ENCODE assay signal across 8 mouse cellular contexts in genomic region chr10:92721771-92722619, GRCm38 (mm10). TPM values are rescaled to one million over a fixed set of nuclear protein-coding genes. Genes with fewer than 3 reads are reported as not detected.
DNase-seq lines count a peak whose midpoint lies in the region; ATAC-seq lines count a peak whose summit lies in the region.

Nedd1 (minus strand) TSS chr10:92722420.

- DNase-seq in Muller cell, postnatal 12 days (ENCODE audit: inconsistent ontology term): peak; percentile 95
- DNase-seq in cerebellum, adult 9-11 months: peak; percentile 89
- peak; percentile 79 to 90 for DNase-seq in frontal cortex, postnatal 10 days (ENCODE audit: low spot score in 2 of 2)
- peak; percentile 85 to 89 for DNase-seq in layer of hippocampus, postnatal 14 days (ENCODE audit: low spot score in 2 of 2)
- peak; percentile 97 for DNase-seq in lung, postnatal 14 days
- DNase-seq in retina, adult 2 months (ENCODE audit: low read depth, low spot score): peak; percentile 81
- DNase-seq in thymus, postnatal 36 days: peak; percentile 98

- peak within 1 kb of the TSS; percentile 88 for H3K9ac ChIP-seq in hindbrain, embryonic 12.5 days

- peaks cover 6% of the 10 kb centered on the region for H3K4me1 ChIP-seq in hindbrain, embryonic 12.5 days

- H3K27me3 ChIP-seq in hindbrain, embryonic 12.5 days: no peaks in the 10 kb centered on the region

- H3K36me3 ChIP-seq in hindbrain, embryonic 12.5 days: peaks cover 6% of the 10 kb centered on the region; the same call in 1 of the 2 replicates

- no peaks in the 10 kb centered on the region for H3K9me3 ChIP-seq in hindbrain, embryonic 12.5 days (replicated peaks)

- peak within 1 kb of the TSS; percentile 76 for H3K4me2 ChIP-seq in hindbrain, embryonic 12.5 days (replicated peaks)

- H3K4me3 ChIP-seq in hindbrain, embryonic 12.5 days: peak within 1 kb of the TSS; percentile 71

- whole genome bisulfite sequencing in hindbrain, embryonic 12.5 days: under 1% methylated on average over 57 of the region's 57 CpGs

- peak within 1 kb of the TSS; percentile 80 for H3K27ac ChIP-seq in hindbrain, embryonic 12.5 days

- peak; percentile 98 for ATAC-seq in hindbrain, embryonic 12.5 days (ENCODE audit: low FRiP score)

RNA-seq across cellular contexts. Expression of gene Nedd1, which starts in this region (rescaled TPM):
- 39.1 and 39.7 TPM in 2 replicates for polyA plus RNA-seq in hindbrain, embryonic 12.5 days (2016; fragmentation: Nextera tagmentation; extraction: Ambion mirVana)
- total RNA-seq in layer of hippocampus, postnatal 14 days (2021): 1 to 10 TPM; 4.7 to 5.2 TPM

Comparison
In these comparisons a context has a peak if more than half of its experiments do, and no peak if none do; other contexts are left out.
1. Peak in every context shown above with its lines: DNase-seq, ATAC-seq, H3K4me3 ChIP-seq and H3K27ac ChIP-seq.